ENCODE assay signal across 9 mouse cellular contexts in genomic region chr3:94366761-94367160, GRCm38 (mm10). TPM values are rescaled to one million over a fixed set of nuclear protein-coding genes. Genes with fewer than 3 reads are reported as not detected.
DNase-seq lines count a peak whose midpoint lies in the region; ATAC-seq and TF ChIP-seq lines count a peak whose summit lies in the region.
"Had no signal": no experiment of that assay in that cellular context is flagged by ENCODE, and none has a peak within 500 bp of the region (broad histone marks: within the 10 kb centered on the region; RNA-seq: fewer than 3 reads in every experiment).

No protein-coding gene starts in this region.

- TF ChIP-seq CTCF in intestine, postnatal 0 days (IDR thresholded peaks at IDR 0.05; ENCODE audit: low read depth) = peak; percentile 93

- H3K9me3 ChIP-seq in intestine, postnatal 0 days (ENCODE audit: control insufficient read depth) = no peaks in the 10 kb centered on the region
- H3K9me3 ChIP-seq in limb, embryonic 13.5 days = no peaks in the 10 kb centered on the region
- H3K9me3 ChIP-seq in stomach, embryonic 16.5 days (replicated peaks; ENCODE audit: control insufficient read depth, low read length) = no peaks in the 10 kb centered on the region
- H3K9me3 ChIP-seq: embryonic facial prominence, embryonic 12.5 days had no signal

- H3K27ac ChIP-seq in intestine, postnatal 0 days (ENCODE audit: low read depth, low read length) = peak overlapping the region; percentile 76
- no peak overlapping the region for H3K27ac ChIP-seq in limb, embryonic 13.5 days
- H3K27ac ChIP-seq in stomach, embryonic 16.5 days (ENCODE audit: low read length) = no peak overlapping the region; the same call in 1 of the 2 replicates
- H3K27ac ChIP-seq: embryonic facial prominence, embryonic 12.5 days had no signal

- ATAC-seq in intestine, postnatal 0 days = peak; percentile 69
- peak; percentile 39; the same call in 1 of the 2 replicates for ATAC-seq in limb, embryonic 13.5 days (ENCODE audit: low FRiP score, low read depth)
- ATAC-seq in stomach, embryonic 16.5 days (ENCODE audit: insufficient read depth, low FRiP score) = peak; percentile 25; the same call in 1 of the 2 replicates

- no peak overlapping the region for H3K4me3 ChIP-seq in intestine, postnatal 0 days (ENCODE audit: low read depth, low read length)
- H3K4me3 ChIP-seq in limb, embryonic 13.5 days = no peak overlapping the region
- no peak overlapping the region for H3K4me3 ChIP-seq in stomach, embryonic 16.5 days (replicated peaks; ENCODE audit: low read length)
- H3K4me3 ChIP-seq: embryonic facial prominence, embryonic 12.5 days had no signal

- H3K9ac ChIP-seq in intestine, postnatal 0 days (ENCODE audit: low read depth, low read length) = no peak overlapping the region
- no peak overlapping the region for H3K9ac ChIP-seq in limb, embryonic 13.5 days
- no peak overlapping the region for H3K9ac ChIP-seq in stomach, embryonic 16.5 days (ENCODE audit: low read length)
- H3K9ac ChIP-seq: embryonic facial prominence, embryonic 12.5 days had no signal

- WGBS in intestine, postnatal 0 days = 13% methylated on average over 3 of the region's 3 CpGs
- 24% methylated on average over 3 of the region's 3 CpGs for WGBS in limb, embryonic 13.5 days
- WGBS in stomach, embryonic 16.5 days = 14% methylated on average over 3 of the region's 3 CpGs

- DNase-seq in 3134 (ENCODE audit: extremely low read depth, insufficient read length, low spot score) (peak; percentile 36), ZHBTc4 (ENCODE audit: low read depth, low spot score) (peak; percentile 86)
- peak; percentile 64 to 87 for DNase-seq in cerebellum, postnatal 4 days (ENCODE audit: low spot score in 2 of 2)
- peak; percentile 47 to 55 for DNase-seq in gastrocnemius, adult 8-10 months (ENCODE audit: low spot score in 2 of 2)
- peak; percentile 84 for DNase-seq in neural tube, embryonic 10.5 days (ENCODE audit: extremely low spot score, low spot score)

- H3K27me3 ChIP-seq in intestine, postnatal 0 days (replicated peaks; ENCODE audit: control insufficient read depth, insufficient read depth, low read length) = no peaks in the 10 kb centered on the region
- H3K27me3 ChIP-seq in limb, embryonic 13.5 days = peaks cover 43% of the 10 kb centered on the region
- H3K27me3 ChIP-seq in stomach, embryonic 16.5 days (ENCODE audit: control insufficient read depth, insufficient read depth, low read length) = no peaks in the 10 kb centered on the region

- H3K4me2 ChIP-seq in intestine, postnatal 0 days (replicated peaks; ENCODE audit: low read depth) = no peak overlapping the region
- H3K4me2 ChIP-seq in limb, embryonic 13.5 days (replicated peaks) = no peak overlapping the region
- H3K4me2 ChIP-seq in stomach, embryonic 16.5 days (ENCODE audit: low read depth, low read length) = no peak overlapping the region
- H3K4me2 ChIP-seq: embryonic facial prominence, embryonic 12.5 days had no signal

- H3K36me3 ChIP-seq in intestine, postnatal 0 days (ENCODE audit: control insufficient read depth, insufficient read depth) = no peaks in the 10 kb centered on the region
- no peaks in the 10 kb centered on the region for H3K36me3 ChIP-seq in limb, embryonic 13.5 days
- H3K36me3 ChIP-seq in stomach, embryonic 16.5 days (ENCODE audit: control insufficient read depth, insufficient read depth, low read length) = no peaks in the 10 kb centered on the region
- H3K36me3 ChIP-seq: embryonic facial prominence, embryonic 12.5 days had no signal

- H3K4me1 ChIP-seq in intestine, postnatal 0 days (replicated peaks; ENCODE audit: control insufficient read depth, insufficient read depth, low read length) = no peaks in the 10 kb centered on the region; the same call in 1 of the 2 replicates
- H3K4me1 ChIP-seq in limb, embryonic 13.5 days = peaks cover 14% of the 10 kb centered on the region
- 0 out of 2 replicates have a peak, but pooled peaks cover 4% of the 10 kb centered on the region for H3K4me1 ChIP-seq in stomach, embryonic 16.5 days (ENCODE audit: control insufficient read depth, insufficient read depth, low read length)

RNA-seq across cellular contexts. Expression of gene C2cd4d, which starts 4.5 kb away (rescaled TPM):
- not detected for total RNA-seq in gastrocnemius, adult 8-10 months (2022)
- 0.65 and 0.87 TPM in 2 replicates for polyA plus RNA-seq in intestine, postnatal 0 days (2015; fragmentation: Nextera tagmentation; extraction: Ambion mirVana)
- polyA plus RNA-seq in limb, embryonic 13.5 days (2015; fragmentation: Nextera tagmentation; extraction: Ambion mirVana) = 2.5 and 3.1 TPM in 2 replicates
- polyA plus RNA-seq in stomach, embryonic 16.5 days (2015; fragmentation: Nextera tagmentation; extraction: Ambion mirVana) = 0.35 and 0.65 TPM in 2 replicates

RNA-seq across cellular contexts. Expression of gene Rorc, which starts 5.8 kb away (rescaled TPM):
- 100 to 1,000 TPM in 3 of 4 experiments, 10 to 100 TPM in 1; 97.2 to 109 (median 105) TPM for total RNA-seq in gastrocnemius, adult 8-10 months (2022)
- 25.5 and 32.1 TPM in 2 replicates for polyA plus RNA-seq in intestine, postnatal 0 days (2015; fragmentation: Nextera tagmentation; extraction: Ambion mirVana)
- polyA plus RNA-seq in limb, embryonic 13.5 days (2015; fragmentation: Nextera tagmentation; extraction: Ambion mirVana) = 0.98 and 1.0 TPM in 2 replicates
- polyA plus RNA-seq in stomach, embryonic 16.5 days (2015; fragmentation: Nextera tagmentation; extraction: Ambion mirVana) = 7.4 and 8.6 TPM in 2 replicates

RNA-seq across cellular contexts. Expression of gene Them5, which starts 24.9 kb away (rescaled TPM):
- total RNA-seq in gastrocnemius, adult 8-10 months (2022) = not detected
- not detected in 2 replicates for polyA plus RNA-seq in intestine, postnatal 0 days (2015; fragmentation: Nextera tagmentation; extraction: Ambion mirVana)
- polyA plus RNA-seq in limb, embryonic 13.5 days (2015; fragmentation: Nextera tagmentation; extraction: Ambion mirVana) = 2.3 and 2.4 TPM in 2 replicates
- polyA plus RNA-seq in stomach, embryonic 16.5 days (2015; fragmentation: Nextera tagmentation; extraction: Ambion mirVana) = 32.1 and 49.6 TPM in 2 replicates
- polyA plus RNA-seq: embryonic facial prominence, embryonic 12.5 days had no signal

RNA-seq across cellular contexts. Expression of gene Lingo4, which starts 31.6 kb away (rescaled TPM):
- under 1 TPM; 0.29 to 0.40 (median 0.33) TPM for total RNA-seq in gastrocnemius, adult 8-10 months (2022)
- 0.68 and 0.86 TPM in 2 replicates for polyA plus RNA-seq in intestine, postnatal 0 days (2015; fragmentation: Nextera tagmentation; extraction: Ambion mirVana)
- polyA plus RNA-seq in limb, embryonic 13.5 days (2015; fragmentation: Nextera tagmentation; extraction: Ambion mirVana) = 0.06 and 0.14 TPM in 2 replicates
- polyA plus RNA-seq in stomach, embryonic 16.5 days (2015; fragmentation: Nextera tagmentation; extraction: Ambion mirVana) = 0.44 and 0.51 TPM in 2 replicates

RNA-seq across cellular contexts. Expression of gene Tdrkh, which starts 46.3 kb away (rescaled TPM):
- 1 to 10 TPM; 5.3 to 6.6 (median 6.1) TPM for total RNA-seq in gastrocnemius, adult 8-10 months (2022)
- 5.6 and 6.2 TPM in 2 replicates for polyA plus RNA-seq in intestine, postnatal 0 days (2015; fragmentation: Nextera tagmentation; extraction: Ambion mirVana)
- polyA plus RNA-seq in limb, embryonic 13.5 days (2015; fragmentation: Nextera tagmentation; extraction: Ambion mirVana) = 8.4 and 8.9 TPM in 2 replicates
- 6.4 and 8.2 TPM in 2 replicates for polyA plus RNA-seq in stomach, embryonic 16.5 days (2015; fragmentation: Nextera tagmentation; extraction: Ambion mirVana)

Comparison
In these comparisons a context has a peak if more than half of its experiments do, and no peak if none do; other contexts are left out.
1. DNase-seq: peak in every context shown above with its lines; median percentile 86 in ZHBTc4; 84 in neural tube, embryonic 10.5 days; 76 in cerebellum, postnatal 4 days; 51 in gastrocnemius, adult 8-10 months; 36 in 3134.